Mouse (Mus musculus) limb, embryonic 11.5 days (tissue): ENCODE data around the gene Gm21972. TPM values are rescaled to one million over a fixed set of nuclear protein-coding genes. Genes with fewer than 3 reads are reported as not detected.

Experiments
- ATAC-seq: fragments of 200-750 bp; cut with Nextera tagmentation; 2 replicates; pipeline ENCODE4 v1.8.0; 2017; ENCODE audit warnings: low read depth; ENCODE audit not compliant: insufficient number of reproducible peaks, low FRiP score, low TSS enrichment
- DNase-seq: peaks from one replicate; pipeline ENCODE4 v3.0.0-alpha.2; 2015; ENCODE audit warnings: low spot score
- H3K27ac ChIP-seq: fragments of 300-500 bp; sonication (generic); replicated peaks from 2 replicates; pipeline ENCODE4 v1.5.1; 2014; ENCODE audit warnings: low read depth, mild to moderate bottlenecking, low read length
- H3K27me3 ChIP-seq: fragments of 300-500 bp; sonication (generic); 2 replicates; pipeline ENCODE4 v1.6.1; 2014; ENCODE audit warnings: mild to moderate bottlenecking, low read length, mixed read lengths; ENCODE audit not compliant: control insufficient read depth, insufficient read depth
- H3K36me3 ChIP-seq: fragments of 300-500 bp; sonication (generic); 2 replicates; pipeline ENCODE4 v1.6.1; 2014; ENCODE audit warnings: mild to moderate bottlenecking, low read length, moderate library complexity, mixed read lengths; ENCODE audit not compliant: control insufficient read depth, insufficient read depth
- H3K4me1 ChIP-seq: fragments of 300-500 bp; sonication (generic); 2 replicates; pipeline ENCODE4 v1.6.1; 2014; ENCODE audit warnings: low read length, mixed read lengths; ENCODE audit not compliant: control insufficient read depth, insufficient read depth
- H3K4me2 ChIP-seq: fragments of 300-500 bp; sonication (generic); 2 replicates; pipeline ENCODE4 v1.6.1; 2014; ENCODE audit warnings: low read depth, mild to moderate bottlenecking, moderate library complexity; ENCODE audit not compliant: severe bottlenecking
- H3K4me3 ChIP-seq: fragments of 300-500 bp; sonication (generic); 2 replicates; pipeline ENCODE4 v1.5.1; 2014; ENCODE audit warnings: low read depth, low read length
- H3K9ac ChIP-seq: fragments of 300-500 bp; sonication (generic); 2 replicates; pipeline ENCODE4 v1.6.1; 2014; ENCODE audit warnings: mild to moderate bottlenecking, low read length
- H3K9me3 ChIP-seq: fragments of 300-500 bp; sonication (generic); 2 replicates; pipeline ENCODE4 v1.6.1; 2016; ENCODE audit warnings: low read length; ENCODE audit not compliant: control insufficient read depth
- WGBS: fragments of 180-500 bp; shearing (Covaris S2); extraction: QIAGEN DNeasy Blood & Tissue Kit; methylation state at CpG from one replicate; pipeline ENCODE4 v1.1.7; 2014; 5-methylcytosine and 5-hydroxymethylcytosine counted together
- polyA plus RNA-seq: library from polyadenylated mRNA; unstranded; fragments of >200 nt; fragmentation: Nextera tagmentation; extraction: Ambion mirVana; gene quantifications from 2 replicates; pipeline ENCODE4 v1.2.1, GENCODE M21; 2014

The Gm21972 gene
- polyA plus RNA-seq, 1 experiment from 2014 or later: not detected

GRCm38 (mm10) chr1:86143165-86143564 lies 9.7 kb downstream of the Gm21972 start:
- H3K27ac ChIP-seq: no peak overlapping the region
- 87% methylated on average over 4 of the region's 4 CpGs for WGBS
- no peak for ATAC-seq

GRCm38 (mm10) chr1:86144001-86144944 lies 10.8 kb downstream of the Gm21972 start:
- H3K9ac ChIP-seq: no peak overlapping the region
- H3K4me3 ChIP-seq: no peak overlapping the region
- DNase-seq (no peak), ATAC-seq (no peak)
- no peaks in the 10 kb centered on the region for H3K4me1 ChIP-seq
- no peaks in the 10 kb centered on the region for H3K9me3 ChIP-seq
- no peak overlapping the region for H3K27ac ChIP-seq
- H3K4me2 ChIP-seq: no peak overlapping the region
- H3K36me3 ChIP-seq: no peaks in the 10 kb centered on the region; the same call in 1 of the 2 replicates
- no peaks in the 10 kb centered on the region for H3K27me3 ChIP-seq
- WGBS: 77% methylated on average over 21 of the region's 21 CpGs

More at GRCm38 (mm10) chr1:86143165-86143564, 9.7 kb downstream of the Gm21972 start:
- Histone ChIP-seq H3K9me3 (no peaks in the 10 kb centered on the region), H3K27me3 (no peaks in the 10 kb centered on the region), H3K4me3 (no peak overlapping the region), H3K36me3 (no peaks in the 10 kb centered on the region; the same call in 1 of the 2 replicates), H3K4me2 (no peak overlapping the region), H3K4me1 (no peaks in the 10 kb centered on the region), H3K9ac (no peak overlapping the region)
- DNase-seq: no peak

- no peak overlapping the region for H3K4me3 ChIP-seq
- WGBS: 56% methylated on average over 5 of the region's 5 CpGs
- H3K9ac ChIP-seq: no peak overlapping the region
- H3K4me2 ChIP-seq: no peak overlapping the region
- no peak overlapping the region for H3K27ac ChIP-seq
- H3K36me3 ChIP-seq: no peaks in the 10 kb centered on the region; the same call in 1 of the 2 replicates
- ATAC-seq: no peak
- H3K9me3 ChIP-seq: no peaks in the 10 kb centered on the region
- no peak for DNase-seq
- H3K4me1 ChIP-seq: no peaks in the 10 kb centered on the region
- H3K27me3 ChIP-seq: no peaks in the 10 kb centered on the region
Observed at GRCm38 (mm10) chr1:86146293-86146692, 12.9 kb downstream of the Gm21972 start.

GRCm38 (mm10) chr1:86147557-86147956 lies 14.1 kb downstream of the Gm21972 start:
- Histone ChIP-seq H3K4me2 (no peak overlapping the region), H3K9ac (no peak overlapping the region), H3K36me3 (no peaks in the 10 kb centered on the region), H3K4me3 (no peak overlapping the region), H3K9me3 (no peaks in the 10 kb centered on the region), H3K27ac (no peak overlapping the region), H3K4me1 (no peaks in the 10 kb centered on the region), H3K27me3 (no peaks in the 10 kb centered on the region)
- DNase-seq: no peak
- 80% methylated on average over 5 of the region's 5 CpGs for WGBS
- no peak for ATAC-seq

- H3K27me3 ChIP-seq: no peaks in the 10 kb centered on the region
- H3K9ac ChIP-seq: no peak overlapping the region
- no peak overlapping the region for H3K4me3 ChIP-seq
- H3K4me1 ChIP-seq: no peaks in the 10 kb centered on the region
- no peaks in the 10 kb centered on the region for H3K9me3 ChIP-seq
- no peak overlapping the region for H3K4me2 ChIP-seq
- ATAC-seq (no peak), DNase-seq (no peak)
- no peaks in the 10 kb centered on the region for H3K36me3 ChIP-seq
- WGBS: 88% methylated on average over 9 of the region's 9 CpGs
- H3K27ac ChIP-seq: no peak overlapping the region
Observed at GRCm38 (mm10) chr1:86148161-86148560, 14.7 kb downstream of the Gm21972 start.

- Histone ChIP-seq H3K9ac (no peak overlapping the region), H3K27ac (no peak overlapping the region), H3K4me1 (peaks cover 6% of the 10 kb centered on the region), H3K36me3 (no peaks in the 10 kb centered on the region), H3K27me3 (no peaks in the 10 kb centered on the region), H3K4me3 (no peak overlapping the region), H3K9me3 (no peaks in the 10 kb centered on the region), H3K4me2 (no peak overlapping the region)
- ATAC-seq (no peak), DNase-seq (no peak)
- WGBS: 79% methylated on average over 6 of the region's 6 CpGs
Observed at GRCm38 (mm10) chr1:86150929-86151328, 17.5 kb downstream of the Gm21972 start.

GRCm38 (mm10) chr1:86151376-86151775 lies 17.9 kb downstream of the Gm21972 start:
- H3K4me1 ChIP-seq: peaks cover 6% of the 10 kb centered on the region
- no peak overlapping the region for H3K4me2 ChIP-seq
- H3K27me3 ChIP-seq: no peaks in the 10 kb centered on the region
- H3K27ac ChIP-seq: no peak overlapping the region
- ATAC-seq (no peak), DNase-seq (no peak)
- H3K4me3 ChIP-seq: no peak overlapping the region
- WGBS: 86% methylated on average over 7 of the region's 7 CpGs
- no peaks in the 10 kb centered on the region for H3K9me3 ChIP-seq
- H3K9ac ChIP-seq: no peak overlapping the region
- H3K36me3 ChIP-seq: no peaks in the 10 kb centered on the region

GRCm38 (mm10) chr1:86152618-86153017 lies 19.2 kb downstream of the Gm21972 start:
- Histone ChIP-seq H3K27ac (no peak overlapping the region), H3K27me3 (no peaks in the 10 kb centered on the region), H3K9ac (no peak overlapping the region), H3K36me3 (no peaks in the 10 kb centered on the region), H3K4me2 (no peak overlapping the region), H3K4me3 (no peak overlapping the region), H3K4me1 (peaks cover 6% of the 10 kb centered on the region), H3K9me3 (no peaks in the 10 kb centered on the region)
- DNase-seq (no peak), ATAC-seq (no peak)
- WGBS: 89% methylated on average over 1 of the region's 1 CpGs
